Mouse (Mus musculus): ENCODE measurements at regions not wholly inside any gene's neighbourhood (a gene's known extent, or its start where the extent isn't known, plus 50 kb on each side); places are given as distances from the start of the nearest gene placed in this dataset.
"Not testable (repeated sequence)": the region's sequence is repeated elsewhere in the genome, so short reads cannot be mapped to it uniquely, and the experiment has no call there.

DNA sequence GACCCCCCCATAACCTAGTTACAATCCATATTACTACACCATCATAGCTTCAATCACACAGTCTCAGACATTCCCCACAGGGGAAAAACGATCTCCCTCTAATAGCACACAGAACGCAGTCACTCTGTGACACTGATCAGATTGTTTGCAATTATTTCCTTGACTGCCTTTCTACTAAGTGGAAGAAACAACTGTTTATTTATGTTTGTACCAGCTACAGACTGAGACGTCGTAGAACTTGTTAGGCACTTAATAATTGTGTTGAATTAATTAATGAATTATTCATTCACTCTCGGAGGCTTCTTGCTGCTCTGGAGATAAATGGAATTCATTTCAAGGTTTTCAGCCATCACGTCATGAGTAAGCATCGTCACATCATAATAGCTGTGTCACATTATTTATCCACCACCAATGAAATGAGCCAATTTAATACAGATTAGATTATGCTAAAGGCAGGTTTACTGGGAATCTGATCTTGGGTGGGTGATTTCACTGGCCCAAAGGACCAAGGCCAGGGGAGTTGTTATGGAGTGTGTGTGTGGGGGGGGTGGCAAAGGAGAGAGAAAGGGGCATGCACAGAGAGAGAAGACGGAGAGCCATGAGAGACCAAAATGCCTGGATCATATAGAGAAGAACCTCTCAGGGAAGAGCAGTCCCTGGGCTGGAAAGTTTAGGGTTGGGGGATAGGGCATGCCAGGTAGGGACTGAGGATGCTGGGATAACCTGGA, 355.7 kb upstream of the Zwint start:
- no peak for DNase-seq

DNA sequence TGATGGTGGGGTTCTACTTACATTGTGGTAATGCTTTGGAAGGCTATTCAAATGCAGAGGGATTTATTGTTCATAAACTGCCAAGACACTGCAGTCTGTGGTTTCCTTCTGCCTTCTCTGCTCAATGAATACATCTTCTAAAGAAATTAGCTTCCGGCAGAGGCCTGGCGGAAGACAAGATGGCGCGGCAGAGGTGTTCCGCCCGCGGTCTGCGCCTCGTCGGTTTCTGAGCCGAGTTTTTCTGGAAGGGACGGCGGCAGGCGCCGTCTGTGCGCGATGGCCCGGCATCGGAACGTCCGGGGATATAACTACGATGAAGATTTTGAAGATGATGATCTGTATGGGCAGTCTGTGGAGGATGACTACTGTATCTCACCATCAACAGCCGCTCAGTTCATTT, 345.6 kb upstream of the Zwint start:
- not testable (repeated sequence) for DNase-seq

DNA sequence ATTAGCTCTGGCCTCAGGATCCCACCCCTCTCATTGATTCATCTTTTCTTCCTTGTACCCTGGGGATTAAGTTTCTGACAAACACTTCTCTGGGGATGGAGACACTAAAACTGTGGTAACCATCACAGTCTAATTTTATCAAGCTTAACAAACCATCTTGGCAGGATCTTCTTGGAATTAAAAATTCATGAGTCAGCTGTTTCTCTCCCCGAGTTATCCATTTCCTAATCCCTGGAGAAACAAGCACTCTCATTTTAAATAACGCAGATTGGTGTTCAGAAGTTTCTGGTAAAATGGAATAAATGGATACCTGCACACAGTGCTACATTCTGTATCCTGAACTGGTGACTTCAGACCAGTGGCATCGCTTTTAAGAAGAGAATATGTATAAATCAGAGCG, 336.3 kb upstream of the Zwint start:
- DNase-seq = no peak

DNA sequence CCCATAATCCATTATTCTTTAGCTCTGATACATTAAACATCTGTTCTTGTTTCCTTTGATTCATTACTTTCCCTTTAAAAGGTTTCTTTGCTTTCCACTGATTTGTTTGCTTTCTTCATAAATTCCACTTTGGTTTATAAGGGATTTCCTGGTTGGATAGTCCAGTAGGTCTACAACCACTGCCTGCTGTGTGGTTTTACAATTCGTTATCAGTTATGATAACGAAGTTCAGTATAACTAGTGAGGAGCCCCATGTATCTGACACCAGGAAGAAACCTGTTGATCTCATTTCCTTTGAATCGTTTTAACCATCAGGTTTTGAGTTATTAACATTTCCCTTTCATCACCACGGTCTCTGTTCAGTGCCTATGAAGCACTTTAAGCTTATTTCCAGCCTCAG, 334.3 kb upstream of the Zwint start:
- DNase-seq = no peak

DNA sequence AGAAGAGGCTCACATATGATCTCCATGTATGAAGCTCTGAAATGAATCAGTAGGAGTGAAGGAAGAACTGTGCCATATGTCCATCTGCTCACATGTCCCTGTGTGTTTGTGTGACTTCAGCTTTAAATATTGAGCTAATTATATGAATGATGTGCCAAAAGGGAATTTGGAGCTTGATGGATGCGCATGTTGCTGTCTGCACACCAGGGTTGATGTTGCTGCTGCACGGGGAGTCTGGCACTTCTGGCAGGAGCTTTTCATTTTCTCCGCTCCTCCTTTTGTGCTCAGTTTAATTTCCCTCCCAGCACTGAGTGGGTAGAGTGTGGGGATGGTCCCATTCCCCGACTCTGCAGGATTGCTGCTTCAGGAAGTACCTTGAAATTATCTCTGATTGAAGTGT, 328.0 kb upstream of the Zwint start:
- DNase-seq = no peak

DNA sequence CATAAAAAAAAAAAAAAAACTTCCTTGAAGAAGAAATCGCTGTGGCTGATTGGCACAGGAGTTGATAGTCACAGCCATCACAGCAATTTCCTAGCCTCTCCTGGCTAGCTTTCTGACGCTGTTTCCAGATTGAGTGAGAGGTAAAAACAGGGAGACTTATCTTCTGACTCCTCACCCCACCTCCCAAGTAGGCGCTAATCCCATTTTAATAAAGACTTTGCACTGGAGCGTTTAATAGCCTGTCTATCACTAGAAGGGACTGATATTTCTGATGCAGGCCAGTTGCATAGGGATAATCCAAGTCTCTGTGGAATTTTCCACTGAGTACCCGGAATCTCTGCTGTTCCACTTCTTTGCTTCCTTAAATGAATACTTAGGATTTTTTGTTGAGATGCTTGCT, 307.4 kb upstream of the Zwint start:
- DNase-seq = no peak

DNA sequence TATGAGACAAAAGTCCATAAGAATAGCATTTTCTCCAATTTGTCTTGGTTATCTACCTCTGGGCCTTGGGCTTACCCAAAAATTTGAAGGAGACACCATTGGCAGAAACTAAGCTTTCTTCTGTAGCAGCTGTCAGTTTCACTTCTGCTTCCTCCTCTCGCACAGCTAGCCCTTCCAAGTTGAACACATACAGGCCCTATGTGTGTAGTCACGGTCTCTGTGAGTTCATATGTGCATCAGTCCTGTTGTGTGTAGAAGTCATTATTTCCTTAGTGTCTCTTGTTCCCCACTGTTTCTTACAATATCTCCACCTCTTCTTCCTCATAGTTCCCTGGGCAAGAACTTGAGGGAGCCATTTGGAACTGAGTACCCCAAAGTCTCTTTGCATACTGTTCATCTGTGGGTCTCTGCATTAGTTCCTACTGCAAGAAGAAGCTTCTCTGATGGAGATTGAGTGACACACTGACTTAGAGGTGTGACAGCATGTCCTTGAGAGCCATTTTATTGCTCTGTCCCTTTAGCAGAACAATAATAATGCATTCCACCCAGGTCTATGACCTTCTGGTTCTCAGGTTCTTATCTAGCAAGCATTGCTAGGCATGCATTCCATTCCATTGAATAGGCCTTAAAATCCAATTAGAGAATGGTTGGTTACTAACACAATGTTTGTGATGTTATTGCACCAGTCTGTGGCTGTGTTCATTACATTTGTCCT, 306.5 kb upstream of the Zwint start:
- DNase-seq = peak; percentile 3

DNA sequence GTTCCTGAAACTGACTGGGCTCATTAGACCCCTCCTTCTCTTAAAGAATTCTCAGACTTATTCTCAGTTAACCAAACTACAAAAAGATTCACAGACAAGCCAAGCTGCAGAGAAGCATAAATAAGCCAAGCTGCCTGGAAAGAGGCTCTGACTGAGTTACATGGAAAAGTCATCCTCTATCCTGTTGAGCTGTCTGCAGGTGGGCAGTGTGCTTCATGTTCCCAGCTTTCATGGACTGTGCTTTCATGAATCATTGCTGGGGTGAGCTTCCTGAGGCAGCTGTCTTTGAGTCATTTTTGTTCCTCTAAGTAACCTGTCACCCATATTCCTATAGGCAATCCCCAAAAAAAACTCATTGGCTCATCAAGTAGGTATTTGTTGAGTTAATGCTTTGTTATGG, 301.8 kb upstream of the Zwint start:
- DNase-seq = no peak

DNA sequence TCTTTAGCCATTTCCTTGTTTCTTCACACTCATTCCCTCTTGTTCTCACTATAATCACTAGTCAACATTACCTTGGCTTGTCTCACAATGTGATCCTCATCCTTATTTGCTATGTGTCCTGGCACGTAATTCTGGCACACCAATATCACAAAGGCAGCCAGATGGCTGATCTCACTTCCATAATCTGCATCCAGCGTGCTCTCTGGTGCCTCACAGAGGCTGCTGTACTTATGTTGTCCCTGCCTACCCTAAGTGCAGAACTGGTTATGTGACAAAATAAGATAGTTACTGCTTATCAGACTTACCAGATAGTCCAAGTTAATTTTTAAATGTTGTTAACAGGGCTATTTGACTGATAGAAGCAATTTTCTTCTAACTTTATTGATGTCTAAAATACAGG, 301.1 kb upstream of the Zwint start:
- no peak for DNase-seq

DNA sequence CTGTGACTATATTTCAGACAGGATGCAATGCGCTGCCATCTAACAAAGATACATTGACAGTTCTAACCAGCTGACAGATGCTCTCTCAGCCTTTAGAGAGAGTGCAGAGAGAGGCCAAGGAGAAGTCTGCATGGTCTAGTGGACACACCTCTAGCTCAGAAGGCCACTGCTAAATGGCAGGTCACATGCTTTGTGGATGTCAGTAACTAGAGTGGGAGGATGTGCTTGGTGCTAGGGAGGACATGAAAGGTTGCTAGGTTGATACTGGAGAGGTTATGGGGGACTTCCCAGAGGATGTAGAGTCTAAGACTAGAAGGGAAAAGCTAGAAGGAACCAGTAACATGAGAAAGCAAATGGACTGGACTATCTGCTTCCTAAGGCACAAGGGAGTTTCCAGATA, 271.3 kb upstream of the Zwint start:
- DNase-seq = no peak

DNA sequence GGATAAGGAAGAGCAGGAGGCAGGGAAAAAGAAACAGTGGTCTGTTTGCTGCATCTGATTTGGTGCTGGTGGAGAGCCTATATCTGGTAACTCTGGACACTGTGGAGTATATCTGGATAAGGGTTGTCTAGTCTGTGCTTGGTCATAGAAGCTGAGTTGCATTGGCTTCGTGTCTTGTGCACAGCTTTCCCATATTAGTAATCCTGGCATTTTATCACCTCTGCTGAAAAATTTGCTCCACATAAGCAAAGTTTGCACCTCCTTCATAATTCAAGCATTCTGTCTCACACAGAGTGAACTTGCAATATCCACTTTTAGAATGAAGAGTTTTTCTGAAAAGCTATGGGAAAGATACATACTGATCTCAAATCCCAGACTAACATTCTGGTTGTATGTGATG, 269.8 kb upstream of the Zwint start:
- no peak for DNase-seq

DNA sequence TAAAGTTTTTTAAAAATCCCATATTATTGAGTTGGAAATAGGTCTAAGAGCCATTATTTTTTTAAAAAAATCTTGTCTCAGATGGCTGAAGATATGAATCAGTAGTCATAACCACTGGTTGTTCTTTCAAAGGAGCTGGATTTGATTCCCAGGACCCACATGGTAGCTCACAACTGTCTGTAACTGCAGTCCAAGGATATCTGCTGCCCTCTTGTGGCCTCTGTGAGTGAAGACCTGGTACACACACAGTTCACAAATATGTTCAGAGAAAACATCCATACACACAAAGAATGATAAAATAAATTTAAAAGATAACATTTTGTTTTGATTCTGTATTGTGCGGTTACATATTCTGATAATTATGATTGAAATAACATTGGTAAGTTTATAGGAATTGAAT, 263.2 kb upstream of the Zwint start:
- peak; percentile 8 for DNase-seq

DNA sequence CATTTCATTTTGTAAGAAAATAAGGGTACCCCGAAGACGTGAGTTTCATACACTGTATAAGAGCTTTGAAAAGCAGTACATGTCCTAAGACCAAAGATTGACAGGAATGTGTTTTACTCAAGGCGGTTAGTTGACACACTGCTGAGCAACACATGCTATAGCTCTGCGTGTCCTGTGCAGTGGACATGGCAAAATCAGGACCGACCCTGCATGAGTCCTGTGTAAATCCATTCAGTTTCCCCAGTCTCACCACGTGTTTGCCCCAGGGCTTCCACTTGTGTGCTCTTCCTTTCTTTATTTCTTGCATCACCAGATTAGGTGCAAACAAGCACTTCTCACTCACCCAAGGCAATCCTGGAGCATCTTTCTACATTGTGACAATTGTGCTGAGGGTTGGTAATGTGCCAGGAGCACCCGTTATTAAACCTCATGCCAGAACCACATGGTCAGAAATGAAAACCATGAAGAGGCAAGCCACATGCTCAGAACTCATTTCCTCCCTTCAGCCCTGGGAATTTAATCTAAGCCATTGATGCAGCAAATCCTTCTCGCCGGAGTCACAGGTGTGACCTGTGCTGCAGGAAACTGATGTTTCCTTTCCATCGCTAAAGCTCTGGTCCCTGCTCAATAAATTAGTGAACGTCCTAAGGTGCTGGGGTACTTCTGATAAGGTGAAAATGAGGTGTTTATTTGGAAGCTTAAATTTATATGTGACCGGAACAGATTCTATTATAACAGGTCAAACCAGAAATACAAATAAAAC, 261.2 kb upstream of the Zwint start:
- no peak for DNase-seq

DNA sequence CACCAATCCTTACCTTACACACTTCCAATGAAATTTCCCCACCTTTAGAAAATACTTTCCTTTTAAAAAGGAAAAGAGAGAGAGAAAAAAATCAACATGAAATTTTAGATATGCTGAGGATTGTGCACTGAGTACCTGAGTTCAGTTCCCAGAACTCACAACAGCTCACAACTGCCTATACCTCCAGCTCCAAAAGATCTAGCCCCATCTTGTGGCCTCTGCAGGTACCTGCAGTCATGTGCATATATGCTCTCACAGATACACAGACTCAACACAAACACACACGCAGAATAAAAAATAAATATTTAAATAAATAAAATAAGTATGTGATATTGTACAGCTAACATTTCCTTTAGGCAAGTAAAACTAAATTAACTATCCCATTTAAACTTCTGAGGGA, 260.3 kb upstream of the Zwint start:
- DNase-seq = no peak

DNA sequence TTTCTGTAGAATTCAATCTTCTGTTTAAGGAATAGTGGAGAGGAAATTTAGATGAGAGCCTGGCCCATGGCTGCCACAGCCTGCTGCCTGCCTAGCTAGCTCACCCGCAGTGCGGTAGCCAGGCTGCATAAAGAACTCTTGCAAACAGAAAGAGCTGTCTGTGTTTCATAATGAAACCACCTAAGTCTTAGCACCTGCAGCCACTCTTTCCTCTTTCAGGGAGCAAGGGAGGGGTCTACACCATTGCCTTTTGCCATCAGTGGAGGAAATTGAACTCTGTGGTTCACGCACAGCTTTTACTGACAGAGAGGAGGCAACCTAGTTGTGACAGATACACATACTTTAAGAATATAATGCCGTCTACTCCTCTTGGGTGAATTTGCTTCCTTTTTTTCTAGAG, 251.4 kb upstream of the Zwint start:
- no peak for DNase-seq

DNA sequence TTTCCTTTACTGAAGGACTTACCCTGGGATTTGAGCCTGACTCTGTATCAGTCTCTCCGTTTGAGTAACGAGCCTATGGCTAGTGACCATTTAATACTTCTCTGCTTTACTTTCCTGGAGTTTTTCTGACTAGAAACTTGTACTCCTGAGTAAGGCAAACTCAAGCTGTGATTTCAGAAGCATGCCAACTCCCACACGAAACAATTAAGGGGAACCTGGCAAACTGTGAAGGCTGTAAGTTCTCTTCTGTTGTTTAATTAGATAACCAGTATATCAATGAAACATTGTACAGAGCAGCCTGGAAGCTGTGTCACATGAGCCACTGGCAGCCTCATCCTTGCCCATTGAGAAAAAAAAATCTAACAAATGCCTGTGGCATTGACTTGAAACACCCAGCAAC, 244.3 kb upstream of the Zwint start:
- no peak for DNase-seq

DNA sequence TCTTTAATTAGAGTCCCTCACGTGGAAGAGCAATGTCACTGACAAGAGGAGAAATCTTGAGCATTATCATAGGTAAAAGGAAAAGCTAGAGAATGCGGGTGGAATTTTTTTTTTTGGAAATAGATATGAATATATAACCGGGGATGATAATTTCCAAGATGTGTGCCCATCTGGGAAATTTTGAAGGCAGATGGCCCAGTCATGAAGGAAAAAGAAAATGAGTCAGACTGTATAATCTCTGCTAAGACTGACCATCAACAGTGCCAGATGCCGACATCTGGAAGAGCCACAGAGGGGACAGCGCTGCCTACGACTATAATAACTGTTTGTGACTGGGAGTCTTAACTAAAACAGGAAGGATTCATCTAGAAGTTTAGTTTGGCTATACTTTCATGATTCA, 243.0 kb upstream of the Zwint start:
- no peak for DNase-seq

DNA sequence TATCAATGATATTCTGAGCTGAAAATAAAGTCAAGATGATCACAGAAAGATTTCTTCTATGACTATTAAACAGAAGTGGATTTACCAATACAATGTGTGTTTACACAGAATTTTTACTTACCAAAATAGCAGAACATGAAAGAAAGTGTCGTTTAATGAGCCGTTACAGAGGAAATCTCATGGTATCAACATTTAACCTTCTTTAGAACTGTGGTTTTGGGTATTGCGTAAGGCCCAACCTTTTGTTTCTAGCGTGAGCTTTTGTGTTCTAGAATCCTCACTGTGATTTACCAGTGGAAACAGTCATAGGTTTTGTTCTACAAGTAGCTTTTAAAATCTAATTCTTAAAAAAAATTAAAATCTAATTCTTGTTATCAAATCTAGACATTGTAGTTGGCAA, 200.0 kb upstream of the Zwint start:
- no peak for DNase-seq

DNA sequence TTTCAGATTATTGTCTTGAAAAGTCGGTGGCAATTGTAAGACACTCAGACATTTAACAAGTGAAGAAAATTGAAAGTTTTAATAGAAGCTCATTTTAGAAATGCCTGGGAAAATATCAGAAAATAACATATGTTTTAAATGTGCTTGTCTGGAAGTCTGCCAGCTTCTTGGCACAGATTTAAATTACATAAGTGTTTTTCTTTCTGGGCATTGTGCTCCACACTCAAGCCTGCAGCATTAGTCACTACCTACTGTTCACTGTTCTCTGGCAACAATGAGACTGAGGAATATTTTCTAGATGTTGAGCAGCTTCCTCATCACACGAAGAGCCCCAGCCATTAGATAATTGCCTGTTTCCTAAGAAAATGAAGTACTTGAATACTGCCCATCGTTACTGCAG, 170.3 kb upstream of the Zwint start:
- DNase-seq = no peak

DNA sequence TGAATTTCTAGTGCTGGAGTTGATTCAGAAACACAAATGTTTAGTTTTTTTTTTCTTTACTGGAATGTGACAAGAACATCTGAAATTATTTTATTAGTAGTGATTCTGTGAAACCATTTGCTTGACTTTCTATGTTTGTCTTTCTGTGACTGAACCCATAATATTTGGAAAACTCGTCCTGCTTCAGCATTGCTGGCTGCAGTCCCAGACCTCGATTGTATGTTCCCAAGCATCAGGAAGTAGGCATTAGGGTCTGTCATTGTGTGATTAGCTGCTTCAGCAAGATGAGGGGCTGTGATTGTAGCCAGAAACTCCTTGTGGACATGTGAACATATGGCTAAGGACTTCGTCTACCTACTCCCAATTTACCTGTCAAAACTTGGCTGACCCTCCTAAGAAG, 122.2 kb upstream of the Zwint start:
- peak; percentile 27 for DNase-seq

DNA sequence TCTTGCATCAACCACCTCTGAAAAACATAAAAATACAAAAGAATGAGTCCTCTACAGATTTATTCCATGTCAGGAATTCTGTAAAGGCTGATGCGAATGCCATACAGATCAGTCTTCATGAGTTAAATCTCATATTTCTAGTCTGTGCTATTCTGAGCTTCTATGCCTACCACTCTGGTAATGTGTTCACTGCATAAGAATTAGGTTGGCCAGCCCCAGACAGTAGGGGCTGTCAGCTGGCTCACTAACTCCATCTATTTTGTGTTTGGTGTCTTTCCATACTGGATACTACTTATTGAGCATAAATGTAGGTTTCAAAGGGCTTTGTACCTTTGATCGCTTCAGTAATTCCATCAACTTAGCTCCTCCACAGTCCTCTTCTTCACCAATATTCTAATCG, 121.2 kb upstream of the Zwint start:
- DNase-seq = no peak

DNA sequence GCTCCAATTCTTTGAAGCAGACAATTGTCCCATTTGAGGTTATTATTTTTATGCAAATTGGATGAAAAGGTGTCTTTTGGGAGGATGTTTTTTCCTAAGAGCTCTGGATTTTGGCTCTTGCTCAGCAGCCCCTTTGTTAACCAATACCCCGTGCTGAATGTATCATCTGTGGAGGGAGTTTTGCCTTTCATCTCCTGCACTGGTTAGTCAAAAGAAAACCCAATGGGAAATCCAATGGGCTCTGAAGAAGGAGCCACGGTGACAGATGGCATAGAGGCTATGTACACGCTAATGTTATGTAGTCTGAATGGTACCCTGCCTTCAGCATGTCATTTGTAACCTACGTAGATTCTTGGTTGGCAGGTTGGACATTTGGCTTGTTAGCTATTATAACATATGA, 120.8 kb upstream of the Zwint start:
- no peak for DNase-seq

DNA sequence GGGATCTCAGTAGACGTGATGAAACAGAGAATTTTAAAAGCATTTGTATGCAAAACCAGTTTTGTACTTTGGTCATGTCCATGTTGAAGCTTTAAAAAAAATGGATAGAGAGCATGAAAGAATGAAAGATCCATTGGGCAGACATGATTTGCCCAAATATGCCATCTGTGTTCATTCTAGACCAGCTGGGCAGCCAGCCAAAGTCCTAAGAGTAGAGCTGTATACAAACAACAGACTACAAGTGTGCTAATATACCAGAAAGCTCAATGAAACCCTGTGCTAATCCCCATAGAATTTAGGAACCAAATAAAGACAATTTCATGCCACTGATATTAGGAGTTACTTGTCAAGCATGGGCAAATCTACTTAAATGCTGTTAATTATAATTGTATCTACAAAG, 105.1 kb upstream of the Zwint start:
- no peak for DNase-seq

DNA sequence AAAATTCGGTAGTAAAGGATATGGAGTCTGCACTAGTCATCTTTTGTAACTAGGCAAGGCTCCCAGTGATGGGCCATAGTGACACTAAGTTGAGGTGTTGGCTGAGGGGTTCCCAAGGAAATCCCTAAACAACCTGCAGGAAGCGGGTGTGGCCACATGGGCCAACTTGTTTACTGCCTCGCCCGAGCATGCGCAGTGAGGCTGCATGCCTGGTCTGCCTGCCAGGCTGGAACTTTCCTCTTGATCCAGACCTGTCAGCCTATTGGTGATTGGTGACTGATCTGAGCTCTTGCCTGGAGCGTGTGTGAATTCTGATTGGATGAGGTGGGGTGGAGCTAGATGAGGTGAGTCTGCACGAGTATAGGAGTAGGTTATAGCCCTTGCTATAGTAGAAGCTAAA, 103.1 kb upstream of the Zwint start:
- peak; percentile 48 for DNase-seq
